Mouse (Mus musculus) lung, adult 2 months (tissue): ENCODE results near the gene Irf9. TPM values are rescaled to one million over a fixed set of nuclear protein-coding genes. Genes with fewer than 3 reads are reported as not detected.
A peak's percentile ranks its signal among the peaks of the same experiment; 100 is the strongest.

Experiments
- DNase-seq: peaks from one replicate; pipeline ENCODE4 v3.0.0; 2022
- H3K4me1 ChIP-seq: fragments of 200-500 bp; 2 replicates; pipeline ENCODE4 v1.6.1; 2011; ENCODE audit warnings: low read length; ENCODE audit not compliant: control insufficient read depth, insufficient read depth
- H3K4me3 ChIP-seq: fragments of 200-500 bp; replicated peaks from 2 replicates; pipeline ENCODE3; 2011; ENCODE audit warnings: low read depth, mild to moderate bottlenecking, control low read depth, low read length; ENCODE audit errors: extremely low read depth
- CTCF ChIP-seq: fragments of 200-500 bp; IDR thresholded peaks from 2 replicates; pipeline ENCODE4 v1.5.1; 2011; ENCODE audit warnings: mild to moderate bottlenecking, low read length, control low read depth; ENCODE audit not compliant: insufficient read depth
- POLR2A ChIP-seq: fragments of 200-500 bp; IDR thresholded peaks from 2 replicates; pipeline ENCODE4 v1.6.1; 2011; ENCODE audit warnings: low read depth, mild to moderate bottlenecking, control low read depth, low read length, borderline replicate concordance; ENCODE audit errors: extremely low read depth
- WGBS: fragments of 180-500 bp; shearing (Covaris S2); methylation state at CpG from one replicate; pipeline ENCODE4 v1.1.7; 2018; 5-methylcytosine and 5-hydroxymethylcytosine counted together
- polyA plus RNA-seq: library from polyadenylated mRNA; depleted of rRNA; stranded (reverse); fragments of >200 nt; gene quantifications from 2 replicates; pipeline ENCODE4 v1.2.3, GENCODE M21; 2012; rRNA removed

The Irf9 gene
- 77.3 and 82.6 TPM in 2 replicates for polyA plus RNA-seq

GRCm38 (mm10) chr14:55603271-55603632, at the start of gene Irf9:
Gene Irf9 (plus strand): TSS chr14:55603571.
- DNase-seq: no peak
- Histone ChIP-seq H3K4me3 (peak within 1 kb of the TSS; percentile 78), H3K4me1 (peaks cover 9% of the 10 kb centered on the region)
- TF ChIP-seq CTCF: no peak
- TF ChIP-seq POLR2A: no peak
- 67% methylated on average over 7 of the region's 7 CpGs for WGBS

- DNase-seq: no peak
- TF ChIP-seq CTCF: no peak
- no peak for TF ChIP-seq POLR2A
- H3K4me3 ChIP-seq: no peak overlapping the region
- H3K4me1 ChIP-seq: peaks cover 6% of the 10 kb centered on the region; the same call in 1 of the 2 replicates
Measured at GRCm38 (mm10) chr14:55554635-55555034, 48.7 kb upstream of the Irf9 start.

- Histone ChIP-seq H3K4me1 (peaks cover 6% of the 10 kb centered on the region; the same call in 1 of the 2 replicates), H3K4me3 (no peak overlapping the region)
- DNase-seq: no peak
- no peak for TF ChIP-seq POLR2A
- TF ChIP-seq CTCF: no peak
- 70% methylated on average over 3 of the region's 3 CpGs for WGBS
Measured at GRCm38 (mm10) chr14:55555788-55556187, 47.6 kb upstream of the Irf9 start.

GRCm38 (mm10) chr14:55557003-55557402, 46.4 kb upstream of the Irf9 start:
- 14% methylated on average over 5 of the region's 5 CpGs for WGBS

GRCm38 (mm10) chr14:55557587-55557986, 45.8 kb upstream of the Irf9 start:
- peaks cover 10% of the 10 kb centered on the region for H3K4me1 ChIP-seq
- no peak for TF ChIP-seq POLR2A
- no peak for TF ChIP-seq CTCF
- WGBS: 73% methylated on average over 3 of the region's 3 CpGs
- no peak overlapping the region for H3K4me3 ChIP-seq
- DNase-seq: no peak

More at GRCm38 (mm10) chr14:55557003-55557402, 46.4 kb upstream of the Irf9 start:
- peak; percentile 90 for TF ChIP-seq CTCF
- TF ChIP-seq POLR2A: no peak
- no peak overlapping the region for H3K4me3 ChIP-seq
- H3K4me1 ChIP-seq: peaks cover 10% of the 10 kb centered on the region
- DNase-seq: peak; percentile 77

GRCm38 (mm10) chr14:55558740-55559448, 44.5 kb upstream of the Irf9 start:
- TF ChIP-seq CTCF (no peak), POLR2A (no peak)
- Histone ChIP-seq H3K4me3 (peak overlapping the region; percentile 31), H3K4me1 (peaks cover 10% of the 10 kb centered on the region)
- 50% methylated on average over 6 of the region's 6 CpGs for WGBS
- DNase-seq: no peak

- WGBS: under 1% methylated on average over 27 of the region's 27 CpGs
- Histone ChIP-seq H3K4me1 (peaks cover 10% of the 10 kb centered on the region), H3K4me3 (peak within 1 kb of the TSS; percentile 99)
- TF ChIP-seq CTCF (no peak), POLR2A (peak; percentile 68)
- DNase-seq: peak; percentile 88
Measured at GRCm38 (mm10) chr14:55559799-55560201, 43.6 kb upstream of the Irf9 start, which contains the start of gene Dcaf11. Gene Dcaf11 (plus strand): TSS chr14:55560006.

- DNase-seq: peak; percentile 96
- H3K4me1 ChIP-seq: peaks cover 10% of the 10 kb centered on the region
- peak; percentile 92 for TF ChIP-seq POLR2A
- TF ChIP-seq CTCF: no peak
- under 1% methylated on average over 51 of the region's 51 CpGs for WGBS
- H3K4me3 ChIP-seq: peak within 1 kb of the TSS; percentile 99
Measured at GRCm38 (mm10) chr14:55560202-55561073, 42.9 kb upstream of the Irf9 start, which contains the start of gene A730061H03Rik. Gene A730061H03Rik (minus strand): TSS chr14:55560406.

GRCm38 (mm10) chr14:55561860-55562259, 41.5 kb upstream of the Irf9 start:
- H3K4me3 ChIP-seq: peak overlapping the region; percentile 31
- TF ChIP-seq CTCF: no peak
- TF ChIP-seq POLR2A: no peak
- WGBS: 71% methylated on average over 10 of the region's 10 CpGs
- no peak for DNase-seq
- peaks cover 7% of the 10 kb centered on the region for H3K4me1 ChIP-seq

- TF ChIP-seq CTCF: no peak
- TF ChIP-seq POLR2A: no peak
- DNase-seq: no peak
- Histone ChIP-seq H3K4me1 (peaks cover 3% of the 10 kb centered on the region; the same call in 1 of the 2 replicates), H3K4me3 (no peak overlapping the region)
- WGBS: 85% methylated on average over 11 of the region's 11 CpGs
Measured at GRCm38 (mm10) chr14:55563249-55563648, 40.1 kb upstream of the Irf9 start.
